Mouse (Mus musculus) E14TG2a.4 (cell line): Measurements from ENCODE around the gene Trim37.
"Not testable (repeated sequence)": the region's sequence is repeated elsewhere in the genome, so short reads cannot be mapped to it uniquely, and the experiment has no call there.

Experiments used
- H3K27me3 ChIP-seq: 2 replicates; pipeline ENCODE4 v1.6.1; 2014; ENCODE audit warnings: low read length, control low read depth; ENCODE audit not compliant: insufficient read depth
- H3K36me3 ChIP-seq: 2 replicates; pipeline ENCODE4 v1.6.1; 2014; ENCODE audit warnings: low read length, control low read depth; ENCODE audit not compliant: insufficient read depth
- H3K4me1 ChIP-seq: replicated peaks from 2 replicates; pipeline ENCODE4 v1.6.1; 2014; ENCODE audit warnings: low read depth, low read length, control low read depth
- H3K4me3 ChIP-seq: replicated peaks from 2 replicates; pipeline ENCODE4 v1.5.1; 2014; ENCODE audit warnings: mild to moderate bottlenecking, low read length
- H3K9me3 ChIP-seq: 2 replicates; pipeline ENCODE4 v1.6.1; 2014; ENCODE audit warnings: low read length, control low read depth
- CTCF ChIP-seq: conservative IDR thresholded peaks from 2 replicates; pipeline ENCODE4 v1.5.1; 2014; ENCODE audit warnings: low read length
- NANOG ChIP-seq: IDR thresholded peaks from 2 replicates; pipeline ENCODE4 v1.6.1; 2014; ENCODE audit warnings: borderline replicate concordance, low read length, mixed read lengths
- POU5F1 ChIP-seq: IDR thresholded peaks from 2 replicates; pipeline ENCODE4 v1.6.1; 2014; ENCODE audit warnings: low read length, borderline replicate concordance

Trim37 gene

DNA sequence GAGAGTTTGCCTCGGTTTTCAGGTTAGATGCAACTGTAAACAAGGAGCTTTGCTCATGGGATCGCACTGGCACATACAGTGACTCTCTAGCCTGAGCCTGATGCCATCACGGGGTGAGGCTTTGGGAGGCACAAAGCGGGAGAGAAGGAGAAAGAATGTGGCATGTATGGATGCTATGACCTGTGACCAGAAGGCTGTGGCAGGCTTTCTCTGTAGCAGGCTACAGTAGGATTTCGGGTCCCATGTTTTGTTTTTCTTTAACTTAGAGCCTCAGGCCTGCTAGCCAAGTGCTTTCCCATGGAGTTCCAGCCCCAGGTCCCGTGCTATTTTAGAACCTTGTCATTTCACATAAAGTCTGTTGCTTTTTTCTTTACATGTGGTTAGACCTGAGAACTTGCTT lies 123.3 kb downstream of the Trim37 start:
- peaks cover 19% of the 10 kb centered on the region for H3K4me1 ChIP-seq
- no peaks in the 10 kb centered on the region for H3K36me3 ChIP-seq
- H3K27me3 ChIP-seq: no peaks in the 10 kb centered on the region
- H3K9me3 ChIP-seq: no peaks in the 10 kb centered on the region
- no peak overlapping the region for H3K4me3 ChIP-seq
- TF ChIP-seq CTCF (no peak), POU5F1 (no peak), NANOG (no peak)

DNA sequence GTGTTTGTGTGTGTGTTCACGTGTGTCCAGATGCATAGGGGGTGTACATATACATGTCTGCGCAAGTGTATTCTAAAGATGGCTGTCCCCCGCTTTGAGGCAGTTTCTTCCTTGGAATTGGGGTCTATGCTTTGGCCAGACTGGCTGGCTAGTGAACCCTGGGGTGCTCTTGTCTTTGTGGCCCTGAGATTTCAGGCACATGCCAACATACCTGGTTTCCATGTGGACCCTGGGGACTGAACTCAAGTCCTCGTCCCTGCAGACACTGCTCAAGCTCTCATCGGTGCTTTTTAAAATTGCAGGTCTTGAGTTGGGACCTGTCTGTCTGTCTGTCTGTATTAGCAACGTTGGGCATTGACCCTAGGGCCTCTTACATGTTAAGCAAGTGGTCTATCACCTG lies 126.4 kb downstream of the Trim37 start:
- TF ChIP-seq NANOG (no peak), CTCF (no peak), POU5F1 (no peak)
- Histone ChIP-seq H3K36me3 (no peaks in the 10 kb centered on the region), H3K27me3 (no peaks in the 10 kb centered on the region), H3K4me1 (peaks cover 19% of the 10 kb centered on the region), H3K9me3 (no peaks in the 10 kb centered on the region), H3K4me3 (no peak overlapping the region)

DNA sequence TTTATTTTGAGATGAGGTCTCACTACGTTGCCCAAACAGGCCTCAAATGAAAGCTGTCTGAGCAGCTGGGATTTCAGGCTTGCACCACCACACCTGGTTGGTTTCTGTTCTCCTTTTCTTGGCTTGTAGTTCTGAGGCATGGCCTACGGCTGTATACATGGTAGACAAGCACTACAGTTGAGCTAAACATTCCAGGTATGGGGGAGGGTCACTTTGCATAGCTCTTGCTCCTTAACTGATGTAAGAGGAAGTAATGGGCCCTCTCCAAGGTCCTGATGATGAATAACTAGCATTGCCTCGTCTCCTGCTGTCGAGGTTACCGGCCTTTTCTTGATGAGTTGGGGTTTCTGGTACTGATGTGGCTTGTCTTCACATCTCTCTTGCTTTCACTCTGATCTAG lies 127.3 kb downstream of the Trim37 start:
- H3K4me1 ChIP-seq: peaks cover 19% of the 10 kb centered on the region
- no peaks in the 10 kb centered on the region for H3K36me3 ChIP-seq
- H3K27me3 ChIP-seq: no peaks in the 10 kb centered on the region
- no peak for TF ChIP-seq POU5F1
- no peak for TF ChIP-seq NANOG
- no peak for TF ChIP-seq CTCF
- no peak overlapping the region for H3K4me3 ChIP-seq
- no peaks in the 10 kb centered on the region for H3K9me3 ChIP-seq

DNA sequence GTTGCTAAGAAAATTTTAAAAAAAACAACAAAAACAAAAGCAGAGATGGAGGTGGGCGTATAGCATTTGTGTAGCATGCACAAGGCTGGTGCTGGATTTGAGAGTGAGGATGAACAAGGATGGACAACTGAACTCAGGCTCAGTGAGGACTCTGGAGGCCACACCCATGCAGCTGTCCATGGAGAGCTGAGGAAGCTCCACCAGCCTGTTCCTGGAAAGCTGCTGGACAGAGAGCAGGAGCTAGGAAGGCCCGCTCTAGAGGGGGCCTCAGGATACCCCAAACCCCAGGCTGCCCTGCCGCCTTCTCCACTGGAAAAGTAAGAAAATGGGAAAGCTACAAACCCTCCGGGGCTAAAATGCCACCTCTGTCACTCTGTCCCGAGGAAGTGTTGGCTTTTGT lies 130.4 kb downstream of the Trim37 start:
- Histone ChIP-seq H3K4me3 (no peak overlapping the region), H3K36me3 (no peaks in the 10 kb centered on the region), H3K9me3 (no peaks in the 10 kb centered on the region), H3K4me1 (peaks cover 5% of the 10 kb centered on the region), H3K27me3 (no peaks in the 10 kb centered on the region)
- TF ChIP-seq NANOG (no peak), POU5F1 (no peak), CTCF (no peak)

DNA sequence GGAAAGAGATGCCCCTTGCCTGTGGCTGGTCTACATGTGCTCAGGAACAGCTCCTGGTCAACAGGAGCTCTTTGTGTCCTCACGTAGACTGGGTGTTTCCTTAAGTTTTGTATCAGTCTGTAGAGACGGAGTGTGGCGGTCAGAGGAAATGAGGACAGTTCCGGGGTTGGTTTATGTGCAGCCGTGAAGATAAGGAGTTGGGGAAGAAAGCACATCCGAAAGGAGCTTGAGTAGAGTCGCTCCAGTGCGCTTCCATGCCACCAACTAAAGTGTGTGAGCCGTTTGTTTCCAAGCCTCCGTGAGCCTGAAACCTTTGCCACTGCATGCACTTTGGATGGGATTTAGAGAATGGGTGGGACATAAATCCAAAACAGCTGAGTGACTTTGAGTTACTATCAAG lies 132.9 kb downstream of the Trim37 start:
- Histone ChIP-seq H3K4me3 (no peak overlapping the region), H3K9me3 (no peaks in the 10 kb centered on the region), H3K36me3 (no peaks in the 10 kb centered on the region), H3K27me3 (no peaks in the 10 kb centered on the region), H3K4me1 (no peaks in the 10 kb centered on the region; the same call in 1 of the 2 replicates)
- TF ChIP-seq POU5F1 (no peak), NANOG (no peak), CTCF (no peak)

DNA sequence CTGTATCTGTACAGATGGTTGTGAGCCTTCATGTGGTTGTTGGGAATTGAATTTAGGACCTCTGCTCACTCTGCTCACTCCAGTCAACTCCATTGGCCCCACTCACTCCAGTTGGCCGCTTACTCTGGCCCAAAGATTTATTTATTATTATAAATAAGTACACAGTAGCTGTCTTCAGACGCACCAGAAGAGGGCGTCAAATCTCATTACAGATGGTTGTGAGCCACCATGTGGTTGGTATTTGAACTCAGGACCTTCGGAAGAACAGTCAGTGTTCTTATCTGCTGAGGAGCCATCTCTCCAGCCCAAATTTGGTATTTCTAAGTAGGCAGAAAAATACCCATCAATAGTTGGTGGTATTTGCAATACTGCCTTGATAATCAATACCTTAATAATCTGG lies 134.8 kb downstream of the Trim37 start:
- not testable (repeated sequence) for H3K36me3 ChIP-seq, H3K9me3 ChIP-seq, H3K4me3 ChIP-seq, H3K27me3 ChIP-seq, H3K4me1 ChIP-seq
- peak; percentile 14; the same call in 1 of the 2 replicates for TF ChIP-seq CTCF

DNA sequence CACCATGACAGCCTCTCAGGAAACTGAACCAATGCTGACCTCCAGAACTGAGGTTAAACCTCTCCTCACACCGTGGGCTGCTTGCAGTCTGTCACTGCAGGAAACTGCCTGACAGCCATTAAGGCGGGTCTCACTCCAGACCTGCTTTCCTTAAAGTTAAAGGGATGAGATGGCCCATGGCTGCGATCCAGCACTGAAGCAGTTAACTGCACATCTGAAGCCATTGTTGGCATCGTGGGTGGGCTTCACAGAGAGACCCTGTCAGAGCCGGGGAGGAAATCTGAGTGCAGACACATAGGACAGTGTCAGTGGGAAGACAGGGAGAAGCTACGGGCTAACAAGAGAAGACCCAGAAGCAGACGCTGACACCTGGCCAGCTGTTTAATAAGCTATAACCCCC lies 137.1 kb downstream of the Trim37 start:
- no peaks in the 10 kb centered on the region for H3K9me3 ChIP-seq
- H3K36me3 ChIP-seq: no peaks in the 10 kb centered on the region
- H3K4me3 ChIP-seq: no peak overlapping the region
- H3K27me3 ChIP-seq: 0 out of 2 replicates have a peak, but pooled peaks cover 3% of the 10 kb centered on the region
- TF ChIP-seq POU5F1 (no peak), CTCF (no peak), NANOG (no peak)
- no peaks in the 10 kb centered on the region; the same call in 1 of the 2 replicates for H3K4me1 ChIP-seq

DNA sequence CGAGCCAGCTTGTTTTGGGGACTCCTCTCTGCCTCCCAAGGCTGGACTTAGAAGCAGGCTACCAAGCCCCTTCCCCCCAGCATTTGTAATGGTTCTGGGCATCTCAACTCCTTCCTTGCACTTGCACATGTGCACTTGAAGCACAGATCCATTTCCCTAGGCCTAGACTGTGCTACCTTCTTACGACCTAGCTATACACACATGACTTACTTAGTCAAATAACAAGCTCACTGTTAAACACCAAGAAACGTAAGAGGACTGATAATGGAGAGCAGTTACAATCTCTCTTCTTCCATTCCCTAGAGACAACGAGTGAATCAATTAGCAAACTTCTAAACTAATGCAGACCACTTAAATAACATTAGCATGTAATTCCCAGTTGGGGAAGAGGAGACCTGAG lies 139.4 kb downstream of the Trim37 start:
- no peaks in the 10 kb centered on the region for H3K9me3 ChIP-seq
- no peaks in the 10 kb centered on the region for H3K36me3 ChIP-seq
- no peaks in the 10 kb centered on the region; the same call in 1 of the 2 replicates for H3K4me1 ChIP-seq
- TF ChIP-seq NANOG: no peak
- no peak for TF ChIP-seq POU5F1
- no peak for TF ChIP-seq CTCF
- no peak overlapping the region for H3K4me3 ChIP-seq
- 0 out of 2 replicates have a peak, but pooled peaks cover 3% of the 10 kb centered on the region for H3K27me3 ChIP-seq

DNA sequence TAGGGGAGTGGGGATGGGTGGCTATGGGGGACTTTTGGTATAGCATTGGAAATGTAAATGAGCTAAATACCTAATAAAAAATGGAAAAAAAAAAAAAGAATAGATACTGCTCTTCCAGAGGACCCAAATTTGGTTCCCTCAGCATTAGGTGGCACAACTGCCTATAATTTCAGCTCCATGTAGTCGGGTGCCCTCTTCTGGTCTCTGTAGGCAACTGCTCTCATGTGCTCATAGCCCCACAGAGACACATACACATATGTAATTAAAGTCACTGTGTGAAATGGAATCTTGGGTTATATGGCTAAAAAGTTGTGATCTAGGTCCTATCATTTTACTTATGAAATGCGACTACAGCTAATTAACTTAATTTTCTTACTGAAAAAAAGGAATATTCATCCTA lies 141.9 kb downstream of the Trim37 start:
- Histone ChIP-seq H3K4me3 (no peak overlapping the region), H3K36me3 (no peaks in the 10 kb centered on the region), H3K9me3 (no peaks in the 10 kb centered on the region), H3K4me1 (no peaks in the 10 kb centered on the region; the same call in 1 of the 2 replicates), H3K27me3 (0 out of 2 replicates have a peak, but pooled peaks cover 3% of the 10 kb centered on the region)
- TF ChIP-seq POU5F1: no peak
- peak; percentile 67 for TF ChIP-seq CTCF
